Mouse (Mus musculus): Measurements from ENCODE around the gene Adgra1. TPM values are rescaled to one million over a fixed set of nuclear protein-coding genes. Genes with fewer than 3 reads are reported as not detected.

Adgra1 gene
- 0.35 TPM for polyA plus RNA-seq (2014; fragmentation: Illumina TruSeq; extraction: RNeasy Lipid Tissue Mini Kit (QIAGEN cat#74804); ENCODE audit: low read depth, low replicate concordance)

GRCm38 (mm10) chr7:139834036-139834435 is at the start of gene Adgra1:
TSS of gene Adgra1 (plus strand) at chr7:139834174.

GRCm38 (mm10) chr7:139894655-139895557 is 60.9 kb downstream of the Adgra1 start, which contains the start of gene Kndc1:
TSS of gene Kndc1 (plus strand) at chr7:139894696.

Other genes with a start within 250 kb of the Adgra1 start
- gene Cfap46, start 150.4 kb upstream of the Adgra1 start, polyA plus RNA-seq (2014; fragmentation: Illumina TruSeq; extraction: RNeasy Lipid Tissue Mini Kit (QIAGEN cat#74804); ENCODE audit: low read depth, low replicate concordance), result 3.4 TPM
- 2.4 TPM for gene Kndc1, start 60.5 kb downstream of the Adgra1 start, polyA plus RNA-seq (2014; fragmentation: Illumina TruSeq; extraction: RNeasy Lipid Tissue Mini Kit (QIAGEN cat#74804); ENCODE audit: low read depth, low replicate concordance)
- not detected for gene Utf1, start 109.6 kb downstream of the Adgra1 start, polyA plus RNA-seq (2014; fragmentation: Illumina TruSeq; extraction: RNeasy Lipid Tissue Mini Kit (QIAGEN cat#74804); ENCODE audit: low read depth, low replicate concordance)
- 2.7 TPM for gene 6430531B16Rik, start 144.6 kb downstream of the Adgra1 start, polyA plus RNA-seq (2014; fragmentation: Illumina TruSeq; extraction: RNeasy Lipid Tissue Mini Kit (QIAGEN cat#74804); ENCODE audit: low read depth, low replicate concordance)
- 6.7 TPM for gene Adam8, start 158.4 kb downstream of the Adgra1 start, polyA plus RNA-seq (2014; fragmentation: Illumina TruSeq; extraction: RNeasy Lipid Tissue Mini Kit (QIAGEN cat#74804); ENCODE audit: low read depth, low replicate concordance)
- gene Zfp511, start 202.2 kb downstream of the Adgra1 start, polyA plus RNA-seq (2014; fragmentation: Illumina TruSeq; extraction: RNeasy Lipid Tissue Mini Kit (QIAGEN cat#74804); ENCODE audit: low read depth, low replicate concordance), result 16.0 TPM
- gene Tubgcp2, start 202.5 kb downstream of the Adgra1 start, polyA plus RNA-seq (2014; fragmentation: Illumina TruSeq; extraction: RNeasy Lipid Tissue Mini Kit (QIAGEN cat#74804); ENCODE audit: low read depth, low replicate concordance), result 19.4 TPM
- not detected for gene Msx3, start 214.9 kb downstream of the Adgra1 start, polyA plus RNA-seq (2014; fragmentation: Illumina TruSeq; extraction: RNeasy Lipid Tissue Mini Kit (QIAGEN cat#74804); ENCODE audit: low read depth, low replicate concordance)
- gene Caly, start 248.4 kb downstream of the Adgra1 start, polyA plus RNA-seq (2014; fragmentation: Illumina TruSeq; extraction: RNeasy Lipid Tissue Mini Kit (QIAGEN cat#74804); ENCODE audit: low read depth, low replicate concordance), result 0.79 TPM